11 mouse cellular contexts compared by ENCODE assay signal in the genomic region with DNA sequence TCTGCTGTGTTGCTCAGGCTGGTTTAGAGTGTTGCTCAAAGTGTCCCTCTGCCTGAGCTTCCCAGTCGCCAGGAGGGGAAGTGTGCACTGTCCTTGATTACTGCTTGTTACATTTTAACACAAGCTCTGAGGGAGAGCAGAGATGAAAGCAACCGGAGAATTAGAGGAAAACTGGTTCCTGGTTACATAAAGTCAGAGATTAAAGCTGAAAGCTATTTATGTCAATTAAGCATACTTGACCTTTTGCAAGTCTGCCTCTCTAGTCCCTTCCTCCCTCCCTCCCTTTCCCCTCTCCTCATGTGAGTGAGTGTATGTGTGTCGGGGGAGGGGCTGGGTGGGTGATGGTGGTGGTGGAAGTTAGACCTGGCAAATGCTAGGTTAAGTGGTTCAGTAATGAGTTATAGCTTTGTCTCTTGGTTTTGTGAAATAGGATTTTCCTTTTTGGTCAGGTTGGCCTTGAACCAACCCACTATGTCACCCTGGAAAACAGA.
A peak's percentile ranks its signal among the peaks of the same experiment; 100 is the strongest.
DNase-seq lines count a peak whose midpoint lies in the region; ATAC-seq lines count a peak whose summit lies in the region.
"Had no signal": no experiment of that assay in that cellular context is flagged by ENCODE, and none has a peak within 500 bp of the region (broad histone marks: within the 10 kb centered on the region; RNA-seq: fewer than 3 reads in every experiment).

No protein-coding gene starts in this region.

- peak overlapping the region; percentile 63 for H3K27ac ChIP-seq in intestine, embryonic 16.5 days (ENCODE audit: low read length)
- peak overlapping the region; percentile 3; the same call in 1 of the 2 replicates for H3K27ac ChIP-seq in liver, embryonic 16.5 days (ENCODE audit: low read length)

- H3K27me3 ChIP-seq in intestine, embryonic 16.5 days (replicated peaks; ENCODE audit: control insufficient read depth, insufficient read depth, low read length): no peaks in the 10 kb centered on the region
- H3K27me3 ChIP-seq in liver, embryonic 16.5 days (ENCODE audit: control insufficient read depth, insufficient read depth, low read depth, low read length): no peaks in the 10 kb centered on the region

- no peaks in the 10 kb centered on the region for H3K36me3 ChIP-seq in intestine, embryonic 16.5 days (ENCODE audit: control insufficient read depth, insufficient read depth, low read length)
- H3K36me3 ChIP-seq in liver, embryonic 16.5 days (ENCODE audit: control insufficient read depth, insufficient read depth): no peaks in the 10 kb centered on the region

- no peak overlapping the region for H3K9ac ChIP-seq in intestine, embryonic 16.5 days (ENCODE audit: low read depth, low read length)
- H3K9ac ChIP-seq in liver, embryonic 16.5 days (ENCODE audit: low read depth, low read length): no peak overlapping the region

- H3K4me3 ChIP-seq in intestine, embryonic 16.5 days (ENCODE audit: low read length): no peak overlapping the region
- no peak overlapping the region for H3K4me3 ChIP-seq in liver, embryonic 16.5 days (ENCODE audit: low read depth, low read length)
- H3K4me3 ChIP-seq: erythroblast, embryonic 14.5 days had no signal

- peak; percentile 51 for DNase-seq in adrenal gland, adult 2 months
- no peak for DNase-seq in adrenal gland, adult 8-10 months
- peak; percentile 64 for DNase-seq in kidney, adult 11 months
- no peak for DNase-seq in kidney, postnatal 4 days
- DNase-seq in gastrocnemius, postnatal 25 days: no peak
- no peak for DNase-seq in spleen, postnatal 10 days (ENCODE audit: low spot score in 2 of 2)
- DNase-seq: cerebellum, adult 9-11 months; layer of hippocampus, adult 9-11 months had no signal

- H3K4me1 ChIP-seq in intestine, embryonic 16.5 days (ENCODE audit: control insufficient read depth, insufficient read depth, low read length): peaks cover 49% of the 10 kb centered on the region
- peaks cover 6% of the 10 kb centered on the region; the same call in 1 of the 2 replicates for H3K4me1 ChIP-seq in liver, embryonic 16.5 days (ENCODE audit: control insufficient read depth, low read depth, low read length)

- H3K4me2 ChIP-seq in intestine, embryonic 16.5 days (ENCODE audit: low read depth, low read length): peak overlapping the region; percentile 17; the same call in 1 of the 2 replicates
- no peak overlapping the region for H3K4me2 ChIP-seq in liver, embryonic 16.5 days (ENCODE audit: low read depth, low read length)

- peak; percentile 74 for ATAC-seq in intestine, embryonic 16.5 days
- peak; percentile 67; the same call in 1 of the 2 replicates for ATAC-seq in liver, embryonic 16.5 days (ENCODE audit: low read depth)

- 28% methylated on average over 3 of the region's 3 CpGs for WGBS in intestine, embryonic 16.5 days
- 13% methylated on average over 3 of the region's 3 CpGs for WGBS in liver, embryonic 16.5 days (ENCODE audit: insufficient replicate concordance)

- no peaks in the 10 kb centered on the region for H3K9me3 ChIP-seq in intestine, embryonic 16.5 days (ENCODE audit: control insufficient read depth, low read length)
- no peaks in the 10 kb centered on the region for H3K9me3 ChIP-seq in liver, embryonic 16.5 days (replicated peaks; ENCODE audit: control insufficient read depth, low read length)

Comparison
In these comparisons a context has a peak if more than half of its experiments do, and no peak if none do; other contexts are left out.
1. DNase-seq: peak in adrenal gland, adult 2 months (single experiment) and kidney, adult 11 months (single experiment); none in adrenal gland, adult 8-10 months (single experiment), kidney, postnatal 4 days (0 of 2), gastrocnemius, postnatal 25 days (single experiment) and spleen, postnatal 10 days (0 of 2).